Mouse (Mus musculus) embryo, embryonic 11.5 days (tissue): ENCODE measurements around the gene Il17rd.

Source experiments
- DNase-seq: peaks from one replicate; pipeline ENCODE4 v3.0.0-alpha.2; 2012; ENCODE audit warnings: low read depth, low spot score

Il17rd gene

DNA sequence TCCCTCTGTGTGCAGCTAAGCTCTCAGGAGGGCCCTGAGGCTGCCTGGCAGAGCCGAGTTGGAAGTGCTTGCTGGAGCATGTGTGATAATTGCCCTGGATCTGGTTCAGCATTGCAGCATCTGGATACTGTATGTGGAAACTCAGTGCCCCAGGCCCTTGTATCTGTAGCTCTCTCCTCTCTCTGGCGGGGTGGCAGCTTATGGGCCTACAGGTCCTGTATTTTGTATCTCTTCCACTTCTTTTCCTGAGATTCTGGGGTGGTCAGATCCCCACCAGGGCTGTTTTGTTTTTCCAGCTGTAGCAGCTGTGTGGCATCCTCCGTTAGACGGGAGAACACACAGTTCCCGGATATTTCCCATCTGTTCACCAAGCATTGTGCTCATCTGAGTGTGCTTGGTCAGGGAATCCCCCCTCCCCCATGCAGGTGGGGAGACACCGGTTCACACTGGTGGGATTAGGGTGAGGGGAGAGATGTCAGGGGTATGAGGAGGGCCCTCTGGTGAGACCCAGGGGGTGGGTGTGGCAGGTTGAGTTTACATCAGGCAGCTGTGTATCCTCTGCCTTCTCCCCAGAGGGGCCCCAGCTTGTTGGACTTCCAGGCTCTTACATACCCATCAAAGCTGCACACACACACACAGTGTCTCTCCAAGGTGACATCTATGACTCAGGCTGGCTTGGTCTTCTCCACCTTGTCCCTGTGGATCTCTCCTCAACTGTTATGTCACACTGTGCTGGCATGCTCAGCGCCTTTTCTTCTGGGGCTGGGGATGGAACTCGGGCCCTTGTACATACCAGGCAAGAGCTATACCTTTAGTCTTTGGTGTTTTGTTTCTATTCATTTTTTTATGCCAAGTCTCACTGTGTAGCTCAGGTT is 106.7 kb downstream of the Il17rd start:
- DNase-seq, result no peak

DNA sequence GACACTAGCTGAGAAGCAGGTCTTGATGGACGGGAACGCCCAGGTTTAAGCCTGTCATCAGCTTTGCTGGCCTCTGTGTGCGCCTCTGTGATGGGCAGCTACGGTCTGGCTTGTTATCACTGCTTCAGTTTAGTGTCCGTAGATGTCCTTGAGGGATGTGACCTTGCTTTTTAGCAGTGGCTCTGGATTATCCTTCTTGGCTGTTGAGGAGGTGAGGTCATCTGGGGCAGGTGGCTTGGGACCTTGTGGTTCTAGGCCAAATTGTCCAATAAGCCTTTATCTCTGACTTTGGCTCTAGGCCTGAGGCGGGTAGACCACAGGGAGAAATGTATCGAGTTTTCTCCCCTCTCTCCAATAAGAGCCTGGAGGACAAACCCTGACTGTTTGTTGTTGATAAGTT is 109.0 kb downstream of the Il17rd start:
- DNase-seq, result no peak

- DNase-seq, result no peak
These were observed 110.7 kb downstream of the Il17rd start for GRCm38 (mm10) chr14:27149401-27149800.

- no peak for DNase-seq
These were observed 111.4 kb downstream of the Il17rd start for GRCm38 (mm10) chr14:27150011-27150640.

DNA sequence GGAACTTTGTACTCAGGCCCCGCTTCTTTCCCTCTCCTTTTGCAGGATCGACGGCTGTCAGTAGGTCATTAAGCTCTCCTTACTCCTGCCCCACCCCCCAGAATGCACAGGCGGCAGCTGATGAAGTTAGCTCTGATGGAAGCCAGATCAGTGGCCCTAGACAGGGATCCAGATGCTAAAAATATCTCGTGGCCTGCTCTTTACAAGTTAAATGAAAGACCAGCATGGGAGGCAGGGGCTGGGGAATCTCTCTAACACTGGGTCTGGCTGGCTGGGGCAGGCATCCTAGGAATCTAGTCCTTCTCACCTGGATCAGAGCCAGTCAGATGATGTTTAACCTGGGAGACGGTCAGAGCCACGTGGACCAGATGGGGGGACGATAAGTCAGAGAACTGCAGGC is 112.7 kb downstream of the Il17rd start:
- peak; percentile 30 for DNase-seq

DNA sequence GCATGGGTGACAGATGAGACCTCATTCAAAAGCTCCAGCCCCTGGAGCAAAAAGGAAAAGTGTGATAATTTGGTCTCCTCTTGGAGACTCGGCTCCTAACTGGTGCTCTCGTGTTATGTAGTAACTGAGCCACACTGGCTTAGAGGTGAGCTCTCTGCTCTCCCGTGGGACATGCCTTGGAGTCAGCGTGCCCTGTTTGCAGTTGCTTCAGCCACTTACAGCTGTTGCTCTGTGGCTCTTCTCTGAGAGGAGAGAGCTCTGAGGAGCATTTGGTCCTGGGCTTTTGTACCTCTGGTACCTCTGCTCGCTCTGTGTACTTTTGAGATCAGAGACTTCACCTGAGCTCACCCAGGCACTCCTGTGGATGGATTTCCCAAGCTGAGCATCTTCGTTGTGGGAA is 116.3 kb downstream of the Il17rd start:
- no peak for DNase-seq

GRCm38 (mm10) chr14:27156032-27156431 is 117.3 kb downstream of the Il17rd start:
- DNase-seq, result no peak
